Mouse (Mus musculus) liver, adult 2 months (tissue): Measurements from ENCODE around the gene Rarres2.

Experiments used
- CTCF ChIP-seq: fragments of 200-500 bp; IDR thresholded peaks from 2 replicates; pipeline ENCODE4 v1.5.1; 2011; ENCODE audit warnings: low read depth, low read length, control low read depth
- POLR2A ChIP-seq: fragments of 200-500 bp; IDR thresholded peaks from 2 replicates; pipeline ENCODE4 v1.6.1; 2011; ENCODE audit warnings: low read length, control low read depth; ENCODE audit not compliant: insufficient read depth; ENCODE audit errors: extremely low read depth

- TF ChIP-seq CTCF (0 out of 2 replicates have a peak, but pooled peaks have one; percentile 9), POLR2A (no peak)
Measured at GRCm38 (mm10) chr6:48529261-48529660, 43.3 kb downstream of the Rarres2 start.
